Mouse (Mus musculus) neural tube, embryonic 15.5 days (tissue): Measurements from ENCODE around the gene Nars2. TPM values are rescaled to one million over a fixed set of nuclear protein-coding genes. Genes with fewer than 3 reads are reported as not detected.
"Not testable (repeated sequence)": the region's sequence is repeated elsewhere in the genome, so short reads cannot be mapped to it uniquely, and the experiment has no call there.

Experiments used
- ATAC-seq: fragments of 200-750 bp; cut with Nextera tagmentation; 2 replicates; pipeline ENCODE4 v1.8.0; 2017; ENCODE audit warnings: mild to moderate bottlenecking, moderate TSS enrichment, moderate library complexity; ENCODE audit not compliant: low FRiP score
- H3K27ac ChIP-seq: fragments of 300-500 bp; sonication (generic); replicated peaks from 2 replicates; pipeline ENCODE4 v1.5.1; 2015; ENCODE audit warnings: mild to moderate bottlenecking, inconsistent platforms
- H3K27me3 ChIP-seq: fragments of 300-500 bp; sonication (generic); replicated peaks from 2 replicates; pipeline ENCODE4 v1.6.1; 2015; ENCODE audit warnings: inconsistent platforms
- H3K36me3 ChIP-seq: fragments of 300-500 bp; sonication (generic); 2 replicates; pipeline ENCODE4 v1.6.1; 2015; ENCODE audit warnings: inconsistent platforms
- H3K4me1 ChIP-seq: fragments of 300-500 bp; sonication (generic); 2 replicates; pipeline ENCODE4 v1.6.1; 2015; ENCODE audit warnings: inconsistent platforms
- H3K4me2 ChIP-seq: fragments of 300-500 bp; sonication (generic); 2 replicates; pipeline ENCODE4 v1.6.1; 2015; ENCODE audit warnings: inconsistent platforms, mild to moderate bottlenecking, moderate library complexity
- H3K4me3 ChIP-seq: fragments of 300-500 bp; sonication (generic); replicated peaks from 2 replicates; pipeline ENCODE4 v1.5.1; 2015; ENCODE audit warnings: mild to moderate bottlenecking, inconsistent platforms
- H3K9ac ChIP-seq: fragments of 300-500 bp; sonication (generic); replicated peaks from 2 replicates; pipeline ENCODE4 v1.6.1; 2015; ENCODE audit warnings: mild to moderate bottlenecking, inconsistent platforms
- H3K9me3 ChIP-seq: fragments of 300-500 bp; sonication (generic); replicated peaks from 2 replicates; pipeline ENCODE4 v1.6.1; 2016; ENCODE audit warnings: inconsistent platforms
- WGBS: fragments of 180-500 bp; shearing (Covaris S2); methylation state at CpG from one replicate; pipeline ENCODE4 v1.1.7; 2015; ENCODE audit warnings: mixed read lengths; 5-methylcytosine and 5-hydroxymethylcytosine counted together
- polyA plus RNA-seq: library from polyadenylated mRNA; unstranded; fragments of >200 nt; fragmentation: Nextera tagmentation; extraction: Ambion mirVana; gene quantifications from 2 replicates; pipeline ENCODE4 v1.2.1, GENCODE M21; 2015

The Nars2 gene
- polyA plus RNA-seq, 1 experiment from 2014 or later, result 18.7 TPM

- peak; percentile 61; the same call in 1 of the 2 replicates for ATAC-seq
Observed at GRCm38 (mm10) chr7:96915452-96916105, 35.7 kb upstream of the Nars2 start.

GRCm38 (mm10) chr7:96920447-96921095 is 30.7 kb upstream of the Nars2 start:
- H3K4me1 ChIP-seq, result no peaks in the 10 kb centered on the region
- no peak overlapping the region for H3K9ac ChIP-seq
- no peaks in the 10 kb centered on the region for H3K36me3 ChIP-seq
- 36% methylated on average over 7 of the region's 7 CpGs for WGBS
- H3K4me2 ChIP-seq, result no peak overlapping the region
- H3K4me3 ChIP-seq, result no peak overlapping the region
- ATAC-seq, result no peak
- H3K27me3 ChIP-seq, result 0 out of 2 replicates have a peak, but pooled peaks cover 2% of the 10 kb centered on the region
- no peak overlapping the region for H3K27ac ChIP-seq
- no peaks in the 10 kb centered on the region for H3K9me3 ChIP-seq

More at GRCm38 (mm10) chr7:96915452-96916105, 35.7 kb upstream of the Nars2 start:
- Histone ChIP-seq H3K4me2 (no peak overlapping the region), H3K27me3 (0 out of 2 replicates have a peak, but pooled peaks cover 6% of the 10 kb centered on the region), H3K4me3 (no peak overlapping the region), H3K36me3 (no peaks in the 10 kb centered on the region), H3K4me1 (0 out of 2 replicates have a peak, but pooled peaks cover 3% of the 10 kb centered on the region), H3K27ac (no peak overlapping the region), H3K9ac (no peak overlapping the region), H3K9me3 (no peaks in the 10 kb centered on the region)
- WGBS, result 1% methylated on average over 2 of the region's 2 CpGs

- H3K9me3 ChIP-seq, result no peaks in the 10 kb centered on the region
- H3K4me2 ChIP-seq, result no peak overlapping the region
- no peak for ATAC-seq
- no peaks in the 10 kb centered on the region for H3K4me1 ChIP-seq
- H3K4me3 ChIP-seq, result no peak overlapping the region
- H3K27me3 ChIP-seq, result no peaks in the 10 kb centered on the region
- no peak overlapping the region for H3K27ac ChIP-seq
- no peaks in the 10 kb centered on the region for H3K36me3 ChIP-seq
- 94% methylated on average over 2 of the region's 2 CpGs for whole genome bisulfite sequencing
- no peak overlapping the region for H3K9ac ChIP-seq
Observed at GRCm38 (mm10) chr7:96922927-96923326, 28.4 kb upstream of the Nars2 start.

- ATAC-seq, result no peak
Observed at GRCm38 (mm10) chr7:96943715-96944377, 7.5 kb upstream of the Nars2 start.

GRCm38 (mm10) chr7:96946501-96946900 is 4.8 kb upstream of the Nars2 start:
- WGBS, result 94% methylated on average over 8 of the region's 8 CpGs
- not testable (repeated sequence) for H3K4me1 ChIP-seq, H3K36me3 ChIP-seq, H3K4me3 ChIP-seq, H3K9ac ChIP-seq, H3K27me3 ChIP-seq, H3K9me3 ChIP-seq, H3K27ac ChIP-seq, ATAC-seq, H3K4me2 ChIP-seq

More at GRCm38 (mm10) chr7:96943715-96944377, 7.5 kb upstream of the Nars2 start:
- Histone ChIP-seq H3K4me1 (no peaks in the 10 kb centered on the region), H3K4me3 (no peak overlapping the region), H3K36me3 (no peaks in the 10 kb centered on the region), H3K27me3 (no peaks in the 10 kb centered on the region), H3K4me2 (no peak overlapping the region), H3K27ac (no peak overlapping the region), H3K9ac (no peak overlapping the region), H3K9me3 (no peaks in the 10 kb centered on the region)
- 81% methylated on average over 5 of the region's 5 CpGs for WGBS

- peaks cover 16% of the 10 kb centered on the region for H3K4me1 ChIP-seq
- H3K27me3 ChIP-seq, result no peaks in the 10 kb centered on the region
- H3K9ac ChIP-seq, result peak overlapping the region; percentile 85
- ATAC-seq, result no peak
- peak overlapping the region; percentile 88; the same call in 1 of the 2 replicates for H3K27ac ChIP-seq
- H3K4me2 ChIP-seq, result peak overlapping the region; percentile 83
- peak overlapping the region; percentile 91 for H3K4me3 ChIP-seq
- peaks cover 2% of the 10 kb centered on the region; the same call in 1 of the 2 replicates for H3K36me3 ChIP-seq
- H3K9me3 ChIP-seq, result no peaks in the 10 kb centered on the region
- WGBS, result 34% methylated on average over 5 of the region's 5 CpGs
Observed at GRCm38 (mm10) chr7:96952094-96952493, 789 bp downstream of the Nars2 start.

GRCm38 (mm10) chr7:96959168-96959567 is 7.9 kb downstream of the Nars2 start:
- H3K9ac ChIP-seq, result no peak overlapping the region
- no peak for ATAC-seq
- no peak overlapping the region for H3K4me3 ChIP-seq
- H3K4me2 ChIP-seq, result no peak overlapping the region
- no peaks in the 10 kb centered on the region for H3K9me3 ChIP-seq
- peaks cover 31% of the 10 kb centered on the region for H3K36me3 ChIP-seq
- no peaks in the 10 kb centered on the region for H3K27me3 ChIP-seq
- WGBS, result 96% methylated on average over 5 of the region's 5 CpGs
- H3K4me1 ChIP-seq, result no peaks in the 10 kb centered on the region
- no peak overlapping the region for H3K27ac ChIP-seq

- WGBS, result 31% methylated on average over 3 of the region's 3 CpGs
Observed at GRCm38 (mm10) chr7:96967188-96967587, 15.9 kb downstream of the Nars2 start.

GRCm38 (mm10) chr7:96970359-96970758 is 19.1 kb downstream of the Nars2 start:
- H3K4me1 ChIP-seq, result no peaks in the 10 kb centered on the region
- no peak overlapping the region for H3K4me2 ChIP-seq
- H3K9me3 ChIP-seq, result no peaks in the 10 kb centered on the region

More at GRCm38 (mm10) chr7:96967188-96967587, 15.9 kb downstream of the Nars2 start:
- H3K27ac ChIP-seq, result no peak overlapping the region
- no peaks in the 10 kb centered on the region for H3K36me3 ChIP-seq
- H3K9ac ChIP-seq, result no peak overlapping the region
- H3K4me3 ChIP-seq, result no peak overlapping the region
- H3K4me2 ChIP-seq, result no peak overlapping the region
- no peak for ATAC-seq
- no peaks in the 10 kb centered on the region for H3K27me3 ChIP-seq
- H3K4me1 ChIP-seq, result no peaks in the 10 kb centered on the region
- no peaks in the 10 kb centered on the region for H3K9me3 ChIP-seq

GRCm38 (mm10) chr7:96971027-96971996 is 20.0 kb downstream of the Nars2 start:
- no peaks in the 10 kb centered on the region for H3K4me1 ChIP-seq
- ATAC-seq, result no peak
- WGBS, result 72% methylated on average over 21 of the region's 21 CpGs
- no peaks in the 10 kb centered on the region for H3K9me3 ChIP-seq
- H3K27ac ChIP-seq, result no peak overlapping the region
- no peaks in the 10 kb centered on the region for H3K36me3 ChIP-seq
- H3K27me3 ChIP-seq, result no peaks in the 10 kb centered on the region
- no peak overlapping the region for H3K9ac ChIP-seq
- no peak overlapping the region for H3K4me3 ChIP-seq
- peak overlapping the region; percentile 23 for H3K4me2 ChIP-seq

More at GRCm38 (mm10) chr7:96970359-96970758, 19.1 kb downstream of the Nars2 start:
- Histone ChIP-seq H3K27me3 (no peaks in the 10 kb centered on the region), H3K4me3 (no peak overlapping the region), H3K9ac (no peak overlapping the region), H3K36me3 (no peaks in the 10 kb centered on the region), H3K27ac (no peak overlapping the region)
- WGBS, result 41% methylated on average over 1 of the region's 1 CpGs
- no peak; the same call in 1 of the 2 replicates for ATAC-seq
